Mouse (Mus musculus) neutrophil, adult 5-6 weeks (primary cell): Measurements from ENCODE around the gene Pigk. TPM values are rescaled to one million over a fixed set of nuclear protein-coding genes. Genes with fewer than 3 reads are reported as not detected.
"Not testable (repeated sequence)": the region's sequence is repeated elsewhere in the genome, so short reads cannot be mapped to it uniquely, and the experiment has no call there.

ENCODE experiments used
- ATAC-seq: fragments of 151-379, 151-347 bp; 2 replicates; pipeline ENCODE4 v1.8.0; 2017; ENCODE audit warnings: mild to moderate bottlenecking, moderate TSS enrichment; ENCODE audit not compliant: insufficient number of reproducible peaks, poor library complexity, low FRiP score, severe bottlenecking; ENCODE audit errors: extremely low read depth
- total RNA-seq: library from RNA; stranded (forward); fragments of 200-1000 nt; gene quantifications from 2 replicates; pipeline ENCODE4 v1.2.3, GENCODE M21; 2017

The Pigk gene
- 21.7 and 23.5 TPM in 2 replicates for total RNA-seq

DNA sequence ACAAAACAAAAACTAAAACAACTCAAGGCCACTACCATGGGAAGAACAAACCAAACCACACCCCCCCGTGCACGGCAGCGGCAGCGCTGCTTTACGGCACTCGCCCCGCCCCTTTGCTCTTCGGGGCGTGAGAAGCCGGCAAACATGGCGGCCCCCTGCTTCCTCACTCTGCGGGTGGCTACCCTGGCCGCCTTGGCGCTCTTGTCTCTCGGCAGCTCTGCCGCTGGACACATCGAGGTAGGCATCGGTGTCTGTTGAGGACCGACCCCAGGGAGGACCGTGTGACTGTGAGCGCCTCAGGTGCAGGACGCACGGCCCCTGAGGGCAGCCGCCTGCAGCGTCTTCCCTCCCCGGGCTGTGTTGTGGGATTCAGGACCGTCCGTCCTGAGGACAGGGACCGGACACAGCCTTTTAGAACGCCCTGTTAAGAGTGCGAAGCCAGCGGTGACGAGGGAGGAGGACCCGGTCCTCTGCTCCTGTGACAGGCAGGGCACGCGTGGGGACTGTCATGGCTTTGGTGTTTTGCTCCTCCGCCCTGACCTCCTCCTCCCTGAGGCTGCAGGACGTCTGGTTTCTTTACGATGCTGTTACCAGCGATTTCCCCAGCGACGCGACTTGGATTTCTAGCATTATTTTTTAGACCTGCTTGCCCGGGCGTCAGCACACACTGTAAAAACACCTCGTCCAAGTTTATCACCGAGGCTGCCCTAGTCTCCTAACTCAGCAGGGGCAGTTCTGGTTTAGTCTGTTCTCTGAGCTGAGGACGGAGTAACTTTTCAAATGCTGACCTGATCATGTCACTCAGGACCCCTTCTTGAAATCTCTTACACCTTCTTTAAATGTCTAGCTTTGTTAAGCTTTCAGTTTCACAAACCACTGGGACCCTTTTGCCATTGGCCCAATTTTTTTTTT, at the start of gene Pigk:
Gene Pigk (plus strand): TSS at position 110 of the 912 bp plus-strand sequence.
- peak; percentile 92 for ATAC-seq

DNA sequence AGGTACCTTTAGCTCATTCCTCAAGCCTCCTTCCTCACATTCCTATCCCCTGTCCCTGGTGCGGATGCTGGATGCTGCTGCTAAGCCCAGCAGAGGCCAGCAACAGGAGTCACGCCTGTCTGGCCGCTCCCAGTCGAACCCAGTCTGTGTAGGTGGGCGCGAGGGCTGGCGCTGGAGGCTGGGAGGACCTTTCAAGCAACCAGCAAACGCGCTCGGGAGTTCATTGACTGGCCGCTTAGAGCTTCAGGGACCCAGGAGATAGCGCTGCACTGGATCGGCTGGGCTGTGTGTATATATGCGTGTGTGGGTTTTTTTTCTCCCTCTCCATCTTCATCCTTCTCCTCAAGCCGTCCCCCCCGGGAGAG, 46.9 kb upstream of the Pigk start:
- ATAC-seq = no peak

DNA sequence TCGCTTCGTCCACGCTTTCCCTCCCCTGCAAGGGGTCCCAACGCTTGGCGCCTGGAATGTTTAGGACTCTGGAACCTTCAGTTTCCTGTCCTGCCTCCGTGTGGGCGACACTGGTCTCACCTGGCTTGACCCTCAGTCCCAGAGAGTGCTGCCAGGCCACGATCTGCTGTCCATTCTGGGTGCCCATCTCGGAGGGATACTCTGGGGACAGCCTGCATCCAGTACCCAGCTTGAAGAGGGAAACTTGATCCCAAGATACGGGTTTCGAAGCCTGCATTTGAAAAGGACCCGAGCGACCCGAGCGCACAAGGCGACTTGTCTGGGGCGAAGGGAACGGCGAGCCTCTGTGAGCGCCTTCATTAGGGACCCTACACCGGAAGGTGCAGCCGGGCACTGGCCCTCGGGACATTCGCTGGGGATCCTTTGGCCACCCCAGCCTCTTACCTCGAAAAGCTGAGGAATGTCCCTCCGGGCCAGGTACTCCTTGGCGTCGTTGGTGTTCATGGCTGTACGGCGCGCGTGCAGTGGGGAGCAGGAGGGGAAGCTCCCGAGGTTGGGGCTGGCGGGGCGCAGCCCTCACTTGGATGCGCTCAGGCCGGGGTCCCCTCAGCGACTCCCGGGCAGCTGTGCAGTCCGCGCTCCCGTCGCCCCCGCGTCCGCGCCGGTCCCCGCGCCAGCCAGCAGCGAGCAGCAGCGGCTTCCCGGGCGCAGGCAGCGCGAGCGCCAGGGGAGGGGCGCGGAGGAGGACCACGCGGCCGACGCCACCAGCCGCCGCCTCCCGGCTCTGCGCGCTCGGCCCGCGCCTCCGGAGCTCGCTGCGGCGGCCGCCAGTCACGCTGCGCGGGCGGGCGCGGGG, 46.3 kb upstream of the Pigk start:
- no peak for ATAC-seq

DNA sequence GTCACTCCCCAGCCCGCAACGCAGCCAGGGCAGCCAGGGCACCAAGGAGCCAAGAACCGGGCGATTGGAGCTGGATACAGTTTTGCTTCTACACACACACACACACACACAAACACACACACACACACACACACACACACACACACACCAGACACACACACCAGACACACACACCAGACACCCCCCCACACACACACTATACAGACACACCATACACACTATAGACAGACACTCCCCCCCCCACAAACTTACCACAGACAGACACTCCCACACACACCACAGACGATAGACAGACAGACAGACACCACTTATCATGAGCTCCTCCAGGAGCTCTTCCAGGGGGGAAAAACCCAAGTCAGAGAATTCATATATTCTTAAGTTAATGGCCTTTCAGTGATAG, 45.7 kb upstream of the Pigk start, which contains the start of gene Ak5:
Gene Ak5 (minus strand): TSS at position 122 of the 400 bp plus-strand sequence.
- ATAC-seq = no peak

DNA sequence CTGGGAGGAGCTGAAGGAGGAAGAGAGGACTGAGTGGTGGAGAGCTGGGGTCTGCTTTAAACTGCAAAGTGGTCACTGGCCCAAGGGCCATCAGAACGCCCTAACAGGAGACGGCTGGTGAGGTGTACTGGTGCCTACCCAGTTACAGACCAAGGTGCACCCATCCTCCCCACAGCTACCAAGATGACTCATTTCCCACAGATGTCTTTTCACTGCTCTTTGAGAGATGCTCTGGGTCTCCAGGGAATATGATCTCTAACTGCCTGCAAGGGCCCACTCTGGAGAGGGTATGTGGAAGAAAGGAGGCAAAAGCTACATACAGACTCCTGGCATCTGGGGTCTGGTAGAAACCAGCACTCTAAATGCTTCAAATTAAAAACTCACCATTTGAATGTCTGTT, 45.1 kb upstream of the Pigk start:
- no peak for ATAC-seq

DNA sequence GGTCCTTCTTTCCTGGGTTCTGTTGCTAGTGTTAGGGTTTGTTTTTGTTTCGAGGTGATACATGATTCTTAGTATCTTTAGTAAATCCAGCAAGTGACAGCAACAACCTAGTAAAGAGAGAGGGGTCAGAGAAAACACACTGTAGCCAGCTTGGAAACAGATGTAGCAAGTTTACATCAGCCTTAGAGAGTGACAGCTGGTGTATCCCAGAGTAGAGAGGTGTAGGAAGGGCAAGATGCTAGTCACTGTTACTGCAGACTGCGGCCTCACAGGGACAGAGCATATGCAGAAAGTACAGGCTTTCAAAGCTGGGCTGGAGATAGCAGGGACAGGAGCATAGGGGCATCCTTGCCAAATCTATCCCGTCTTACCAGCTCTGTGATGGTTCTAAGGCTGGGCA, 44.1 kb upstream of the Pigk start:
- ATAC-seq = no peak

DNA sequence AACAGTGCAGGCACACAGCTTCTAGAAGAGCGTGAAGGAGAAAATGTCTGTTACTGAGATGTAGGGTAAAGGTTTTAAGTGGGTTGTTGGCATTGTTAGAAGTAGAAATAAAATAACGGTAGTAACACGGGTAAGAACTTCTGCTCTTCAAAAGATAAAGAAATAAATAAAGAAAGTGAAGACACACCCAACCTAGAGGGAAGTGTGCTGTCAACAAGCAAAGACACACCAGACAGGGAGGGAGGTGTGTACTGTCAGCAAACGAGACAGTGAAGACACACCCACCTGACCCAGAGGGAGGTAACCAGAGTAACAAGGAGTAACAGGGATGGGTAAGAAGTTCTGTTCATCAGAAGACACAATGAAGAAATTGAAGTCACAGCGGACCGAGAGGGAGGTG, 39.2 kb upstream of the Pigk start:
- no peak for ATAC-seq

DNA sequence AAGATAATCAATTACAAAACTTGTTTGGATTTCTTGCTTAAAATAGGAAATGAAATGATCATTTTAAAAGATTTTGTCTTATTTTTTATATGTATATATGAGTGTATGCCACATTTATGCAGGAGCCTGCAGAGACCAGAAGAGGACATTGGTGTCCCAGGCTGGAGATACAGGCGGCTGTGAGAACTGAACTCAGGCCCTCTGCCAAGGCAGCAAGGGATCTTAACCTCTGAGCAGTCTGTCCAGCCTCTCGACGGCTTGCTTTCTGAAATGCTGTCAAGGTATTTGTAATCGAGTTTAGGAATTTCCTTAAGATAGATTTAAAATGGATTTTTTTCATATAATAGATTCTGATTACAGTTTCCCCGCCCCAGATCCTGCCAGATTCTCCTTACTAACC, 25.4 kb upstream of the Pigk start:
- ATAC-seq = no peak

DNA sequence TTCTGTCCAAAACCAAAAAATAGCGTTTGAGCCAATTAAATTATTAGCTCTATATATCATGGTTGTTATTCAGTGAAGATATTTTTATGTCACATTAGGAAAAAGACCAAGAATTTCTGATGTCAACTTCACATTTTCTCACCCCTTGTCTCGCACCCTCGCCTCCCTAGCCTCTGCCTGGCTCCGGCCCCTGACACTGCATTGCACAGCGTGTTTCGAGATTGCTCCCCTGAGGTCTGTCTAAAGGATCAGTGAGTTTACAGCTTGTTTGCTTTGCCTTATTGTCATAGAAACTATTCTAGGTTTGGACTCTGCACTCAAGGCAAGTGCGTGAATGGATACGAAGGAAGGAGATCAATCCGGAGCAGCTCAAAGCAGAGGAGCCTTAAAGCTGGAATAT, 24.8 kb upstream of the Pigk start:
- no peak for ATAC-seq

DNA sequence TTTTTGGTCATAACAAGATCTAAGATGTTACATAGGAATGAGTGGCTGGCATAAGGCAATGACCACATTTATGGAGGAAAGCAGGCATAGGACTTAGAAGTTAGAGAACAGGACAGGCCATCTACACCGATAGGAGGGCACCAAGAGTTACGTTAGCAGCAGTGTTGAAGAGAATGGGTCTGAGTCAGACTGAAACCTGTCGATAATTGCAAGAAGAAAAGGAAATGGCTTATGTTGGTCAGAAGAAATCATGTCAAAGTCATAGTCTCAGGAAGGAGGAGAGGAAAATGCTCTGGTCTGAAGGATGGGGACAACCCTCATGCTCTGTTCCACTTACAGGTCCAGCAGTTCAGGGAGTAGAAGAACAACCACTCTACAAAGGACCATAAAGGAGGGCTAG, 18.9 kb upstream of the Pigk start:
- no peak for ATAC-seq

DNA sequence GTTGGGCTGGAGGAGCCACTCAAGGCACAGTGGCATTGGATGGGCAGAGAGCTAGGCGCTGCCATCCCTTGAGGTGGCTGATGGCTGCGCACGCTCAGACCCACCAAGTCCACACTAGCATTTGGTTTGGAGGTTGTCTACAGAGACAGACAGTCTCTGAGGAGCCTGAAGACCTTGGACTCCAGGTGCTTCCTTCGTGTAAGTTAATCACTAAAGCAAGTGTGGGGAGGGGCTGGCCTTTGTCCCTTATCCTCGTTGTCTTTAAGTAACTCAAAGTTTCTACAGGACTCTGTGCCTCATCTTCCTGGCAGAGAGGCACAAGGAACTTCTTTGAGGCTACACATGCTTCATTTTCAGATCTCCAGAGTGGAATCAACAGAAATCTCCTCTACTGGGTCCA, 15.9 kb upstream of the Pigk start:
- ATAC-seq = no peak

DNA sequence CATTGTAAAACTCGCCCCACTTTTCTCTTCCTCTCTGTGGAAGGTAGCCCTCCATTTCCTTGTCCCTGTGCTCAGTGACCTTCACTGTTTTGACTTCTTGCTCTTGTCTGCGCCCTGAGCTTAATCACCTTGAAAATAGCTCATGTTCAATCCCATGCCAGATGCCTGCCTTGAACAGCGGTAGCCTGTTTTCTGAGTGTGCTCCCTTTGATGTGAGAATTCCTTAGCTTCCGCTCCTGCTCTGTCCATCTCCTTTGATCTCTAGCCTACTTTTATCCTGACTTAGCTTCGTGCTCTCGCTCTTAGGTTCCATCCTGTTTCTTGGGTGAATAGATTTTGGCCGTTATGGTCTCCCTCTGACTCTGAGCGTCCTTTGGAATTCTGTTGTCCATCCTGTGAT, 14.6 kb upstream of the Pigk start:
- ATAC-seq = no peak

DNA sequence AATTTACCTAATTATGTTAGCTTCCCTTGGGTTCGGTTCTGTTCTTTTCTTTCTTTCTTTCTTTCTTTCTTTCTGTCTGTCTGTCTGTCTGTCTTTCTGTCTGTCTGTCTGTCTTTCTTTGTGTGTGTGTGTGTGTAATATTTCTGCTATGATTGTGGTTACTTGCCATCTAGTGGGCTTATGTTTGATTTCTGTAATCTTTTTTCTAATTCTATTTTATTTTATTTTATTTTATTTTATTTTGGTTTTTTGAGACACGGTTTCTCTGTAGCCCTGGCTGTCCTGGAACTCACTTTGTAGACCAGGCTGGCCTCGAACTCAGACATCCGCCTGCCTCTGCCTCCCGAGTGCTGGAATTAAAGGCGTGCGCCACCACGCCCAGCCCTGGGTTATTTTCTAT, 12.4 kb upstream of the Pigk start:
- not testable (repeated sequence) for ATAC-seq

DNA sequence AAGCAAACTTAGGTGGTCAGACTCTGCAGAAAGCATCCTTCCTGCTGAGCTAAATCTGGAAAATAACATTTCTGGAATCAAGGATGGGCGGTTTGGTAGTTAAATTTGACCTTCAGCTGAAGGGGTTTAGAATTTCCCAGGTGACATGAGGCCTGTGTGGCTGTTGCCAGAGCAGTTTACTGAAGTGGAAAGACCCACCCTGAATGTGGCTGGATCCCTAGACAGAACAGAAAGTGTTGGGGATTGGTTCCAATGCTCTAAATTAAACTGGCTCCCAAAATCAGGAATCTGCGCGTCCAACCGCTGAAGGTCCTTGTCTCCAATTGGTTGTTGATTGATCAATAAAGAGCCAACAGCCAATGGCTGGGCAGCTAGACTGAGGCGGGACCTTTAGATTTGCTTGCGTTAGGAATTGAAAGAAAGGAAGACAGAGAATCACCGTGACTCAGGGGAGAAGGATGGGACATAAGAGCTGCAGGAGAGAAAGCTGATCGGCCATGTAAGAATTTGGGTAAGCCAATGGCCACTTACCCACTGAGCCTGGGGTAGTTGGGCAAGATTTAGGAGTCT, 11.5 kb upstream of the Pigk start:
- ATAC-seq = no peak

DNA sequence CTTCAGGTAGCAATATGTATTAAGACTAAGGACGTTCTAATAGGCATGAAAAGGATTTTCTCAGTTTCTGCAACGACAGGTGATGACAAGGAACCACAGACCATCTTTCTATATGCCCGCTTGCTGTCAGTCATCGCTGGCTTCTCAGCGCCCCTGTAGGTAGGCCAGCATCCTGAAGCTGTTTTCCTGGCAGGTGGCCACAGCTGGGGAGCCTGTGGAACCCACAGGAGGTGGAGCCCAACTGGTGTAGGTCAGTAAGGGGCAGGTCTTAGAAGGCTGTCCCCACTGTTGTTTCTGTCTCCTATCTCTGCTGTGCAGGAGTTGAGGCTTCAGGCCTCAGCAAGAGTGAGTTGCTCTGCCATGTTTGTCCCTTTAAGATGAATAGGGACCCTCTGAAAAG, 8.1 kb upstream of the Pigk start:
- no peak for ATAC-seq

DNA sequence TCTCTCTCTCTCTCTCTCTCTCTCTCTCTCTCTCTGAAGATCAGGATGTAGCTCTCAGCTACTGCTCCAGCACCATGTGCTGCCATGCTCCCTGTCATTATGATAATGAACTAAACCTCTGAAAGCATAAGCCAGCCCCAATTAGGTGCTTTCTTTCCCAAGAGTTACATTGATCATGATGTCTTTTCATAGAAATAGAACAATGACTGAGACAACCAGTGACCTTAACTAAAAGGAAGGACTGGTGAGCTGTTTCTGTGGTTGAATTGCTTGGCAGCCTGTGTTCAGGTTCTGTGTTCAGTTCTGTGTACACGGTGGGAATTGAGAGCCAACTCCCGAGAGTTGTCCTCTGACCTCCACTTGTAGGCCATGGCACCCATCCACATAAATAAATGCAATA, 7.0 kb upstream of the Pigk start:
- ATAC-seq = no peak

DNA sequence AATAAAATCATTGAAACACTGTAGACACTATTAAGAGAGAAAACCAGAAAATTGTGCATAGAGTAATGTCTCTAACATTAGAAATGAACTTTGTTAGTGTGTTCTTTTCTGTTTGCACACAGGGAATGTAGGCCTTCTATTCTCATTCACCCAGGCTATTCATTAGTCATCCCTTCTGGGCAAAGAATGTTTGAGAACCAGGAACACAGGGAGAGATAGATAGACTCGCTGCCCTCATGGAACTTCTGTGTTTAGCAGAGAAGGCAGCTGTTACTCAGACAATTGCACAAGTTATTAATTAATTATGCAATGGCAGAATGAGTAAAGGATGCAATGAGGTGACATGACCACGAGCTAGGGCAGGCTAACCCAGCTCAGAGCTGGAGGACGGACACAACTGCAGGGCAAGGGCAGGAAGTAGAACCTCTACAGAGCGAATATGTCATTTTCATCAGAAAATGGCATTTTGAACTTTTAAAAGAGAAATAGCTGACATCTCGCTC, 6.5 kb upstream of the Pigk start:
- no peak for ATAC-seq

DNA sequence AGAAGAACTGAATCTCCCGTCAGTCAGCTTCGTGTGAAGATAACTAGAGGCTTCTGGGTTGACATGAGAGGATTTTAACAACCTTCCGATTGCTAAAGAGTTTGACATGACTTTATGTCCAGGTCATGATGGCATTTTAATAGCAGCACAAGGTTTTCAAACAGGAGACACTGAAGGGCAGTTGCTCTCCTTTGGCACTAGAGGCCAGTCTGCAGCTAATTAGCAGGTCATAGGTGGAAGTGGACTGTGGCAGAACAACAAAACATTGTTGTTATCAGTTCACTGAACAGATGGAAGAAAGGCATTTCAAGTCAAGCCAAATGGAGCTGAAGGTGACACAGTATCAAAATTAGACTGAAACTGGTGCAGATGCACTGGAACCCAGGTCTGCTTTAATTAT, 4.0 kb upstream of the Pigk start:
- ATAC-seq = no peak

DNA sequence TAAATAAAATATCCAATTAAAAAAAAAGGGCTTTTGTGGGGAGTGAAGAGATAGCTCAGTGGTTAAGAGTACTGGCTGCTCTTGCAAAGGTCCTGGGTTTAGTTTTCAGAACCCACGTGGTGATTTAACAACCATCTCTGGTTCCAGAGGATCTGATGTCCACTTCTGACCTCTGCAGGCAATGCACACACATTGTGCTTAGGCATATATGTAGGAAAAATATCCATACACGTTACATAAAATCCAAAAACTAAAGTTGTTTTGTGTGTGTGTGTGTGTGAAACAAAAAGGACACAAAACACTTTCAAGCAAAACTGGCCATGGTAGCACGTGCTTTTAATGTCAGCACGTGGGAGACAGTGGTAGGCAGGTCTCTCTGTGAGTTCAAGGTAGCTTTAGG, 943 bp upstream of the Pigk start:
- no peak for ATAC-seq

DNA sequence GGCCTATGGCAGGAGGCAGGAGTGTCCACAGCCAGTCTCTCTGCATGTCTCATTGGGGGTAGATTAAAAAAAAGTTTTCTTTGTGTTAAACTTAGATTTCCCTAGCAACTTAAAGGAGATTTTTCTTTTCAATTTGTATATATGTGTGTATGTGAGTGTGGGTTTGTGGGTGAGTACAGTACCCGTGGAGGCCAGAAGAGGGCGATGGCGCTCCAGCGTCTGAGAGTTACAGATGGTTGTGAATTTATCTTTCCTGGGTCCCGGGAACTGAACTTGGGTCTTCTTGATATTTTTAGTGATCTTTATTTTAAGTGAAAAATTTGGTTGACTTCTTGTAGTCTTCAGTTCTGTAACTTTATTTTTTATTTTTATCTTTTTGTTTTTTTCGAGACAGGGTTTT, 7.4 kb downstream of the Pigk start:
- ATAC-seq = no peak
